Mouse (Mus musculus) heart, postnatal 0 days (tissue): ENCODE measurements at regions not wholly inside any gene's neighbourhood (a gene's known extent, or its start where the extent isn't known, plus 50 kb on each side); places are given as distances from the start of the nearest gene placed in this dataset.

Experiments used
- CTCF ChIP-seq: IDR thresholded peaks from 2 replicates; pipeline ENCODE4 v1.5.1; 2016; ENCODE audit warnings: antibody characterized with exemption, control low read depth, low read depth
- EP300 ChIP-seq: IDR thresholded peaks from 2 replicates; pipeline ENCODE4 v1.6.1; 2016; ENCODE audit warnings: antibody characterized with exemption, low read depth

DNA sequence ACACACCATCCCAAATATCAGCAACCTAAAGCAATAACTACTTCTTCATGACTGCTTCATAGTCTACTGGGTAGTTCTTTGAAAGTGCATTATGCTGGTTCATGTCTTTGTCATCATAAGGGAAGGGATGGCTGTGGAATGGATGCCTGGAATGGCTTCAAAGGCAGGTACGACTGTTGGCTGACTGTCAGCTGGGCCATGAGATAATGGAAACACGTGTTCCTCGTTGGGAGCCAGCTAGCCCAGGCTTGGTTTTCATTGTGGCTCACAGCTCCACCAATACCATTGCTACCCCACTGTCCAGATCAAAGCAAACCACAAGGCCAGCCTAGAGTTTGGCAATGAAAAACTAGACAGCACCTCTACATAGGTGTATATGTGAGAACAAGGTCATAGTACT is 132.9 kb downstream of the Gm19410 start:
- TF ChIP-seq CTCF, result no peak
- TF ChIP-seq EP300, result no peak
